Mouse (Mus musculus) Muller cell, postnatal 12 days (primary cell): ENCODE measurements around the gene Pik3ip1.

ENCODE experiments used
- DNase-seq: peaks from one replicate; pipeline ENCODE4 v3.0.0-alpha.2; 2015; ENCODE audit errors: inconsistent ontology term

Pik3ip1 gene

GRCm38 (mm10) chr11:3336602-3337001 lies 6.4 kb downstream of the Pik3ip1 start:
- no peak for DNase-seq

GRCm38 (mm10) chr11:3337173-3337955 lies 7.2 kb downstream of the Pik3ip1 start:
- DNase-seq: peak; percentile 98

GRCm38 (mm10) chr11:3337961-3338360 lies 7.8 kb downstream of the Pik3ip1 start:
- DNase-seq: no peak

GRCm38 (mm10) chr11:3341476-3341875 lies 11.3 kb downstream of the Pik3ip1 start:
- DNase-seq: no peak

GRCm38 (mm10) chr11:3344916-3345315 lies 14.7 kb downstream of the Pik3ip1 start:
- no peak for DNase-seq

- no peak for DNase-seq
Observed at GRCm38 (mm10) chr11:3346351-3346750, 16.1 kb downstream of the Pik3ip1 start.

- DNase-seq: peak; percentile 86
Observed at GRCm38 (mm10) chr11:3347091-3347834, 17.1 kb downstream of the Pik3ip1 start.

GRCm38 (mm10) chr11:3347835-3348195 lies 17.6 kb downstream of the Pik3ip1 start:
- no peak for DNase-seq

- peak; percentile 39 for DNase-seq
Observed at GRCm38 (mm10) chr11:3348576-3349342, 18.6 kb downstream of the Pik3ip1 start.

- DNase-seq: no peak
Observed at GRCm38 (mm10) chr11:3349343-3349695, 19.1 kb downstream of the Pik3ip1 start.

GRCm38 (mm10) chr11:3352131-3352530 lies 21.9 kb downstream of the Pik3ip1 start:
- no peak for DNase-seq

- no peak for DNase-seq
Observed at GRCm38 (mm10) chr11:3352990-3353585, 22.9 kb downstream of the Pik3ip1 start.

- no peak for DNase-seq
Observed at GRCm38 (mm10) chr11:3362854-3363253, 32.7 kb downstream of the Pik3ip1 start.

- no peak for DNase-seq
Observed at GRCm38 (mm10) chr11:3366411-3366810, 36.2 kb downstream of the Pik3ip1 start.

GRCm38 (mm10) chr11:3368983-3369382 lies 38.8 kb downstream of the Pik3ip1 start:
- peak; percentile 46 for DNase-seq

- DNase-seq: no peak
Observed at GRCm38 (mm10) chr11:3369449-3369848, 39.2 kb downstream of the Pik3ip1 start.

- no peak for DNase-seq
Observed at GRCm38 (mm10) chr11:3370162-3370561, 40.0 kb downstream of the Pik3ip1 start.

GRCm38 (mm10) chr11:3370928-3371598 lies 40.9 kb downstream of the Pik3ip1 start:
- DNase-seq: peak; percentile 95

GRCm38 (mm10) chr11:3371599-3372295 lies 41.5 kb downstream of the Pik3ip1 start:
- DNase-seq: peak; percentile 43

- DNase-seq: no peak
Observed at GRCm38 (mm10) chr11:3373591-3374292, 43.5 kb downstream of the Pik3ip1 start.
